Mouse (Mus musculus) adrenal gland, postnatal 4 days (tissue): ENCODE data around the gene Noc3l. TPM values are rescaled to one million over a fixed set of nuclear protein-coding genes. Genes with fewer than 3 reads are reported as not detected.

Experiments used
- DNase-seq, 2 experiments: peaks; one replicate each; pipeline ENCODE4 v3.0.0; 2021 to 2022; ENCODE audit warnings: low spot score in 2 of 2, mixed read lengths in 2 of 2
- long read RNA-seq, 2 experiments: library from polyadenylated mRNA; stranded (forward); transcript quantifications; one replicate each; pipeline ENCODE4 v2.0.0; 2021
- total RNA-seq, 2 experiments: library from RNA; stranded (reverse); gene quantifications; 2 replicates each; pipeline ENCODE4 v1.2.3; 2021

The Noc3l gene
- 10 to 100 TPM; 12.4 to 12.8 TPM for total RNA-seq
- long read RNA-seq, experiment 1, partial matches to known transcripts: 1 of 2 reads
- long read RNA-seq, experiment 1, other reads (novel, unspliced or antisense): 0 of 2 reads
- long read RNA-seq, experiment 2, transcript Noc3l-201 (21 exons, 3,977 nt): major isoform, 7 of 10 reads
- long read RNA-seq, experiment 2, partial matches to known transcripts: 2 of 10 reads
- long read RNA-seq, experiment 2, other reads (novel, unspliced or antisense): 1 of 10 reads

DNA sequence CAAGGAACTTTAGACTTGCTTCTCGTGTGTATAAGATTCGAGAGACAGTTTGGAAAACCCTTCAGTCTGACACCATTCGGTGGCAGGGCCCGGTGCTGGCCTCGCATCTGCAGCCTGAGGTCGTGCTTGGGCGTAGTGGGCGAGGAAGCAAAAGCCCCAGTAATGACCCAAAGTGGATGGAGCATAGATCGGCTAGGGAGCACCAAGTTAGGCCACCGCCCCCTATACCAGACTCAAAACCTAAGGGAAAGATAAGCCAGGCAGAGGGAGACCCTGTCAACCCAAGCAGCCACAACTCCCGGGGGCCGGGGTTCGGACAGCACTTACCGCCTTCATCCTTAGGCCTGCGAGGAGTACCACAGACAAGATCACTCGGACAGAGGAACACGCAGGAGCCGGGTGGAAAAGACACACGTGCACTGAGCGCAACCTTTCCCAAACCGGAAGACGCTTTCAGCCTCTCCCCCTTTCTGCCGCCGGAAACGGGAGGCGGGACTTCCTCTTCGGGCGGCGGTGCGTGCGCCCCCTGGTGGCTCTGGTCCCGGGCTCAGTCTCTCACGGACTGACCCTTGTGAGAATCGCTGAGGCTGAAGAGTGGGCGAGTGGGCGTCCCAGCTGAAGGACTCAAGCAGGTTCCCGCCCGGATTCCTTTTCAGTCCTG lies at the start of gene Noc3l:
Gene Noc3l, minus strand, starts transcription at position 472 of the 661 bp plus-strand sequence.
- DNase-seq: peak; percentile 93 to 95

DNA sequence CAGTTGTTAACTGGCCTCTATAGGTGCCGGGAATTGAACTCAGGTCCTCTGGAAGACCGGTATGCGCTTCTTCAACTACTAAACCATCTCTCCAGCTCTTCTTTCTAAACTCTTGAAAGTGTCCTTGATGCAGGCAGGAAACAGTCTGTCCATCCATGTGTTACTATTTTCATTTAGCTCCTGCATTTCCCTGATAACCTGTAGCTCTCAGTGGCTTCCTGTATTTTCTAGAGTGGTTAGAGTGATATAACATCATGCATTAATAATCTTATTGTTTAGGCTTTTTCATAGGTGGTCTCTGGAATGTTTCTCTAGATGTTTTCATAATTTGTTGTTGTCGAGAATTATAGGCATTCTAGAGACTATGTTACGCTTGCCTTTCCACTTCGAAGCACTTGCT lies 43.5 kb upstream of the Noc3l start:
- DNase-seq: no peak

DNA sequence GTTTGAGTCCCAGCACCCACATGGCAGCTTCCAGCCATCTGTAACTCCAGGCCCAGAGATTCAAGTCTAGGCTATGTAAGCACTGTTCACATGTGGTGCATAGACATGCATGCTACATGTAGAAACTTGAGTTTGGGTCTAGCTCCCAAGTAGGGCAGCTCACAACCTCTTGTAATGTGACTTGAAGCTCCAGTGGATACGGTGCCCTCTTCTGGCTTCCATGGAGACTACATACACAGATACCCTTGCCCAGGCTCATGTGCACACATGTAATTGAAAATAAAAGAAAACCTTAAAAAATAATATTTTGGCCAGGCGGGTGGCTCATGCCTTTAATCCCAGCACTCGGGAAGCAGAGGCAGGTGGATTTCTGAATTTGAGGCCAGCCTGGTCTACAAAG lies 39.2 kb upstream of the Noc3l start:
- no peak for DNase-seq

DNA sequence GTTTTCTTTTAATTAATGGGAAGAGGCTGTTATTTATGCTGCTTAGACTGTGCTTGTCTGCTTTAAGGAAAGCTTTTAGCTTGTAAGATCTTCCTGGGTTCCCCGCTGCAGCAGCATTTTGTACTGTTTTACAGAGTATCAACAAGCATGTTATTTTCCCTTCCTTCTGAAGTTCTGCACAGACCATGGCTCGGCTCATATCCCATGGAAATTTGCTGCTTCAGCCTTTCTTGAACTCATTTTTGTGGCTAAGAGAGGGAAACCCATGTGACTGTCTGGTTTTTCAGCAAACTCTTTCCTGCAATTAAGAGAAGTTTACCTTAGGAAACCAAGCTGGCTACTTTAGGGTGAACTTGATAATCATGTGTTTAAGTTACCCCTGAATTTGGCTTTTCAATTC lies 27.3 kb upstream of the Noc3l start:
- DNase-seq: no peak

DNA sequence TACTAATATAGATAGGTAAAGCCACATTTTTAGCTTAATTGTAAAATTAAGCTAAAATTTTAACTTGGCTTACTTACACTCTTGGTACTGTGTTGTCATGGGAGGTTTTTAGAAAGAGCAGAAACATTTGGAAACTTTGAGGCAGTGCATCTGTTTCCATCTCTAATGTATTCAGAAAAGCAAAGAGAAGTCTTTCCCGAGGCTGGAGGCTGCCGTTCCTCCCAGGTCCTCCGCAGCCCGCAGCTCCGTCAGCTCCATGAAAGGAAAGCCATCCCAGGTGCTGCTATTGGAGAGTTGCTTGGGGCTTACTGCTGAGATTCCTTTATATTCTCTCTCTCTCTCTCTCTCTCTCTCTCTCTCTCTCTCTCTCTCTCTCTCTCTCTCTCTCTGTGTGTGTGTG lies 25.8 kb upstream of the Noc3l start:
- no peak for DNase-seq

DNA sequence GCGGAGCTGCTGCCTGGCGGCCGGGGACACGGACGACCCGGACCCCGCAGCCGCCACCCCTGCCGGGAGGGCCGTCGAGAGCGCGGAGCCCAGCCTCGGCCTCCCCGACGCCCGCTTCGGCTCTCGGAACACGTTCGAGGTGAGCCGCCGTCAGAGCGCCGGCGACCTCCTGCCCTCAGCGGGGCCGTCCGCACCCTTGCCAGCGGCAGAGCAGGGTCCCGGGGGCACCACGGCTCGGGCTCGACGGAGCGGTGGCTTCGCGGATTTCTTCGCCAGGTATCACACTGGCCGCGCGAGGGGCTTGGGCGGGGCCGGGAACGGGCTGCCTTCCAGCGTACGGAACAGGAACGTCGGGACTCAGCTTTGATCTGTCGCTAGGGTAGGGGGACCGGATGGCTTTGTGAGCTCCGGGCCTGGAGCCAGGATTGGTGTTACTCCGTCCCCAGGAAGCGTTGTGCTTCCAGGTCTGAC lies 18.2 kb upstream of the Noc3l start:
- peak; percentile 18 to 25 for DNase-seq

DNA sequence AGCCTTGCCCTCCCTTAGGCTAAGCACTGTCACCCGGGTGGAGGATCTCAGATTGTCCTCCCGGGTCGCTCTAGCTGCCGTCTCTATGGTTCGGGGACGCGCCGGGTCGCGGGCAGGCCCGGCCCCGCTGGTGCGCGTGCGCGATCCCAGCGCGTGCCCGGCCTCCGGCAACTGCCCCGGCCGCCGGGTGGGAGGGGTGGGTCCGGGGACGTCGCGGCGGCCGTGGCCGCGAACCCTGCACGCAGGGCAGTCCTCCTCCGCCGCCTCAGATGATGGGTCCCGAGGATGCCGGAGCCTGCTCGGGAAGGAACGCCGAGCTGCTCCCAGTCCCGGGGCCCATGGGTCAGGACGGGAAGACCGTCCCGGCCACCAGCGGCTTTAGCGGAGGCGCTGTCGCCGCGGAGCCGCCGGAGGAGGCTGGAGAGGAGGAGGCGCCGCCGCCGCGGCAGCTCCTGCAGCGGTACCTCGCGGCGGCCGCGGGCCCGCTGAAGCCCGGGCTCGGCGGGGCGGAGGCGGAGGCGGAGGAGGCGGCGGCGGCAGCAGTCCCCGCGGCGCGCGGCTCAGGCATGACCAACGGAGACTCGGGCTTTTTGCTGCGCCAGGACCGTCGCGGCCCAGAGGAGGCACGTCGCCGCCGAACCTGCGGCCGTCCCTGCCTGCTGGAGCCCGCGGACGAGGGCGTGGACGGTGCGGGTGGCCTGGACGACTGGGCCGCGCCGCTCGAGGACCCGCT lies 17.6 kb upstream of the Noc3l start, which contains the start of gene Tbc1d12:
Gene Tbc1d12, plus strand, starts transcription at position 142 of the 733 bp plus-strand sequence.
- peak; percentile 80 to 92 for DNase-seq

DNA sequence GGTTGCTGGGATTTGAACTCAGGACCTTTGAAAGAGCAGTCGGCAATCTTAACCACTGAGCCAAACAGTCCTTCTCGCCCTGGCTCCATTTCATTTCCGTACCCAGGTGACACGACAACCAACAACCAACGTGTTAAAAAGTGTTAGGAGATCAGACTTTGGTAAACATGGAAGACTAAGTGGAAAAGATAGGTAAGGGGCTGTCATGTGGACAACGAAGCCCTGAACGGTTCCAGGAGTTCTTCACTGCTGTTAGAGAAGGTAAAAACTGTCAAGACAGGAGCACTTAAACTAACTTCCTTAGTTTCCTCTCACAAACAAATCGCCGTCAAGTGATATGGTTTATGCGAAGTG lies 17.0 kb upstream of the Noc3l start:
- no peak for DNase-seq

DNA sequence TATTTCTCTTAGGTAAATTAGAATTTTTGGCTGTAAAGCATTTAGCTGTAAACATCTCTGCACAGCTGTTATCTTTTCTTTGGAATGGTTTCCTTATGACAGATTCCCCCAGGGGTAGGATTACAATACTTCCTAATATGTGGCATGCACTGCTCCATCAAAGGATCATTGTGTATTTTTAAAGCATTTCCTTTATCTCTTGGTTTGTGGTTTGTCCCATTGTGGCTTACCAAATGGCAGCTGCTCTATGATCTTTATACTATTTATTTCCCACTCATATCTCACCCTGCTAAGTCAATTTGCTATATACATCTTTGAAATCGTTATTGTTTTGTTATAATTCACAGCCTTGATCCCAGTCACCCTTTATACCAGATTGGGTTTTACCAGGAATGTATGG lies 14.2 kb upstream of the Noc3l start:
- no peak for DNase-seq

DNA sequence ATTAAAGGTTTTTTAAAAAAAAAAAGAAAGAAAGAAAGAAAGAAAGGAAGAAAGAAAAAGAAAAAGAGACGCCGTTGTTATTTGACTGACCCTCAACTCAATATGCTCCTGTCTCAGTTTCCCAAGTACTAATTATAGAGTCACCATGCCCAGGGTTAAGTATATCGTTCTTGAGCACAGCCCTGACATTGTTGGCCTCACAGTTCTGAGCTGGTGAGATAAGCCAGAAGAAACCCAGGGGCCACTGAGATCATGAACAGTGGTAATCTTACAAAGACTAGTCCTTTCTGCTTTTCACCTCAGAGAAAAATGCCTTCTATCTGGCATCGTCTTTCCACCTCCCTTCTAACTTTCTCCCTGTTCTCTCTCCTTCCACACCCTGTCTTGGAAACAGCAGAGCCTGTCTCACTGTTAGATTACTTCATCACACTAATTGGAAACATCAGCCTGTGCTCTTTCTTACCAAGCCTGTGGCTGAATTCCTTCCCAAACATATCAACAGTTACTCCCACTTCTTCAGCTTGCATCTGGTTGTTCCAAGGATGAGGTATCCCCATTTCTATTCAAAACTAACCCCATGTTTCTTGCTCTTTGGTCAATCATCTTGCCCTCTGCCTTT lies 1.3 kb upstream of the Noc3l start:
- DNase-seq: no peak

DNA sequence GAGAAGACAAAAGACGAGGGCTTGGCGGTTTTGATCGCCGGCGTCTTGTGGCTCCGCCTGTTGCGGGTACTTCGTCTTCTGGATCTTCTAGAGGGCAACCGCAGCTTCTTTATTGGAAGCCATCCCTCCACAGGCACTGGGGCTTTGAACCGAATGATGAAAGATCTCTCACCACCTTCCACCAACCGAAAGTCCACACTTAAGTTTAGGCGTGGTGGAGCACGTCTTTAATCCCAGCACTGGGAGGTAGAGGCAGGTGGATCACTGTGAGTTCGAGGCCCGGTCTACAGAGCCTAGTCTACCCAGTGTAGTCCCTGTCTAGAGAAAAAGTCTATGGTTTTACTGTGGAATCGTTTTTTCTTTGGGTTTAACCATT lies 378 bp upstream of the Noc3l start:
- no peak for DNase-seq

DNA sequence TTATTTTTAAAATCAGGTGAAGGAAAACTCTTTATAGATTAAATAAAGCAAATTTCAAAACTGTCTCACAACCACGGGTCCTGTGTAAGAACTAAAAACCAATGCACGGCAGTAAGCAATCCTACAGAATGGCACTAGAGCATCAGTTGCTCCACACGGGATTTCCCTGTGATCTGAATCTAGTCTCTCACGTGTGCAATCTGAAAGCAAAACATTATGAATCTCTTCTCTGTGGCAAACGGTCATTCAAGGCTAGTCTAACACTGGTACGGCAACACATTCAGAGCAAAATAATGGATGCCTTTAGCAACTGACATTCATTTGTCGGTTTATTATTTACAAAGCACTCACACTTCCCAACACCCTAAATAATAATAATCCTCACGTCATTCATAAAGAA lies 846 bp downstream of the Noc3l start:
- no peak for DNase-seq

DNA sequence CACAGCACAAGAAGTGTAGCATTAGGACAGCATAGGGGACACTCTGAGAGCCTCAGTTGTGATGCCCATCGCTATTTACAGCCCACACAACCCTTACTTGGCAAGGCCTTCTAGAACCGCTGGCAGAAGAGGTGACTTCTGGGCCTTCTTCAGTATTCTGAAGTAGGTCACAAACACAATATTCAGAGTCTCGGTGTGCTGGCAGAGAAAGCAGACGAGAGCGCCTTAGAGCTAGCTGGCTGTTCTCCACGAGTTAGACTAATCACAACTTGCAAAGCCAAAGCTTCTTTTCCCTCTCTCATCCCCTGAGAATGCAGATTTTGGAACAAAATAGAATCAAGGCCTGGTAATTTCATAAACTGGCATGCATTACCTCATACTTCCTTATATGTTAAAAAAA lies 20.2 kb downstream of the Noc3l start:
- DNase-seq: no peak

DNA sequence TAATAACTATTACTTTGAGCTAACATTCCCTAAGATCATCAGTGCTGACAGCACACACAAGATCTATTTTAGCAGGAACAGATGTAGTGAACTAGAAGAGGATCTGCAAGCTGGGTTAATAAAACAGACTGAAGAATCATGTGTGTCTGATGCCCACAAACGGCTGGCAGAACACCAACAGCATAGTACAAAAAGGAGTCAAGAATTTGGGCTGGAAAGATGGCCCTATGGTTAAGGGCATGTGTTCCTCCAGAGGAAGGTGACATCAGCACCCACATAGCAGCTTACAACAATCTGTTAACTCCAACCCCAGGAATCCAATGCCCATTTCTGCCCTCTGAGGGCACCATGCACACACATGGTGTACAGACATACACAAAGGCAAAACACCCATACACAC lies 20.7 kb downstream of the Noc3l start:
- DNase-seq: no peak

DNA sequence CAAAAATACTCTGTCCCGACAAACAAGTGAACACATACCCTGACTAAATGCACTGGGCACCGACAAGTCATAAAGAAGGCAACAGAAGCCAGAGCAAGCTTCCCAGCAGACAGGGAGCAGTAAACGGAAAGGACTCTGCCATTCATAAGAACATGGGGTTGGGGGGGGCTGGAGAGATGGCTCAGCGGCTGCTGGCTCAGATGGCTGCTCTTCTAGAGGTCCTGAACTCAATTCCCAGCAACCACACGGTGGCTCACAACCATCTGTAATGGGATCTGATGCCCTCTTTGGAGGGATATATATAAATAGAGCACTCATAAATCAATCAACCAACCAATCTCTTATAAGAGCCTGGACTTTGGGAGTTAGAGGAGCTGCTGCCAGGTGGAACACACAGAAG lies 22.5 kb downstream of the Noc3l start:
- no peak for DNase-seq

DNA sequence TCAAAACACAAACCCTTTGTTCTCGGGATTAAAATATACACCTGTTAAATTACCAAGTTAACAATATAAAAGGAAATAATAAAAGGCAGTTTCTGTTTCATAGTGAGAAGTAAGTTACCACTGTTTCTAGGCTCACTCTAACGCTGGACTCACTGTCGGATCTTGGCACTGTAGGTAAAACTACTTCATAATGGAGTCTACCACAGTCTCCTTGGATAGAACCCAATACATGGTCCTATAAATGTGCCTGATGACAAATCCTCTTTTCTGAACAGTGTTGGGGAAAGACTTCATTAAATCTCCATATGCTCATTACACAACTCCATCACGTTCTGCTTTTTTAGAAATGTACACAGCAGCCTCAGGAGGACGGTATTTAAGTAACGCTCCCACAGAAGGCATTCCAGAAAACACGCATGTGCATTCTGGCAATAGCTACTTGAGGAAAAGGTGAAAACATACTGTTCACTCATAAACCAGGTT lies 25.4 kb downstream of the Noc3l start:
- no peak for DNase-seq

DNA sequence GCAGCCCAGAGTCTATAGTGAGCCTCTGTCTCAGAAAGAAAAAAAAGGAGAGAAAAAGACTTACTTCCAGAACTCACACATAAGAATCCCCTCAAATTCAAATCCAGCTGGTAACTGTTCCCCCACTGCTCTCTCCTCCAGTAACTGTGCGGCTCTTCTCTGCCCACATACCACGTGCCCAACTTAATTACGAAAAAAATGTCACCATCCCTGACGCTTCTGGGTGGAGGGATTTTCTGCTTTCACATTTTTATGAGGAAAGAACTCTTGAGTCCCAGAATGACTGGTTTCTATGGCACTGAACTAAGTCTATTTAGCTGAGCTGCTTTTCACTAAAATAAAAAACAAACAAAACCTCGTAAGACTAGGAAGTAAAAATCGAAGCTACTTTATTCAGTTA lies 31.3 kb downstream of the Noc3l start:
- DNase-seq: no peak

DNA sequence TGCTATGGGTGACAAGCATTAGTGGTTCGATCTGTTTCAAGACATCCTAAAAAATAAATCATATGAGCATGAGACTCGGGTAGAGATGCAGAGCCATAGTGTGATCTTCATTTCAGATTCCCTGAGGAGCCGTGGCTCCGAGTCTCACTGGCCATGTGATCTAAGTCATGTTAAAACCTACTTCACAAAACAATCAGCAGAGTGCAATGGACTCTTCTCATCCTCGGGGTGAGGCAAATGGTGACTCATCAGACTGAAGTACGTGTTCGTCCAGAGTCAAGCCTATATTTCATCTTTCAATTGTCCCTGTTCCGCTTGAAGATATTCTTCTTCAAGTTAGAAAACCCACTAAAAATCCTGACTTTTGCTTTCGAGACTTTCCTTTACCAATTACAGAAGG lies 35.5 kb downstream of the Noc3l start:
- no peak for DNase-seq

DNA sequence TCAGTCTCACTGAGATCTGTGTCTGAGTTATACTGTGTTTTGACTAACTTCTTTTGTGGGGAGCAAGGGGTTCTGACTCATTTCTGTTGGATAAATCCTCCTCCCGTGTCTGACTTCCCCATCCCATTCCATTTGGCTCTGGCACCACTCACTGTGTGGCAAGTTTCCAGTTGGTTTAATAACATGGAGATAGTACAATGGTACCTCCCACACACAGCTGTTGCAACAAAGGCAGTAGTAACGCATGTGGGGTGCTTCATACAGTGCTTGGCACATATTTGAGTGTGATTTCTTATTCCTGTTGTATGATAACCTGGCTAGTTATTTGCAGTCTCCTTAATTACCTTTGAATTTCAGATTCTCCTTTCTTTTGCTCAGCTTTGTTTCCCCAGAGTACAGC lies 40.2 kb downstream of the Noc3l start:
- no peak for DNase-seq

DNA sequence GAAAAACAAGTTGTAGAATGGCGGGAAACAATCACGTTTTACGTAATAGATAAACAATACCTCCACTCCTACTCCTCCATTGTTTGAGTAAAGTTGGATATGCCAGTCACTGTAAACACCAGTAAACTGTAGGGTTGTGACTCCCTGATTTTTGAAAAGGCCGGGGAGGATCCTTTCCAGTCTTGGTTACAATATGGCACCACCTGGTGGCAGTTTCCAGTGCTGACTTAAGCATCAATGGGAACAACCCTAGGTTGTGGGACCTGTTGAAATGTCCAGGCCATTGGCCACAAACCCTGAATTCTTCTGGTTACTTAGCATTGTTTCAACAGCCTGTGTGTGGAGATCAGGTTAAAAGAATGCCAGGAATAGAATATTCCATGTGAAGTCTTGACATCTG lies 43.5 kb downstream of the Noc3l start:
- DNase-seq: peak in 1 of 2 experiments; percentile 28

DNA sequence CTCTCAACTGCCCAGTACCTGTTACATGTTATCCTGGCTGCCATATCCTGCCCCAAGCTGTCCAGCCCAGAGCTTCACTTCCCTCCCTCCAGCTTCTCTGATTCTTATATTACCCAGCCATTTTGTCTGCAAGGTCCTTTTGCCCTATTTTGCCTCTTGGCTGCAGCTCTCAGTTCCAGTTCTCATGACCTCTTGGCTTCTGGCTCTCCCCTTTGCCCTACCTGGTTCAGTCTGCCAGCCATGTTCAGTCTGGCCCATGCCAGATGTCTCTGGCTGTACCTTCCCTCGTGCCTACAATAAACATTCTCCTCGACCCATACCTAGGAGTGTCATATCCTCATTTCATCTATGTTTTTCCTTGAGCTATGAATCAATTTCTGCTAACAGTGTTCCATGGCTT lies 52.7 kb downstream of the Noc3l start:
- DNase-seq: no peak

DNA sequence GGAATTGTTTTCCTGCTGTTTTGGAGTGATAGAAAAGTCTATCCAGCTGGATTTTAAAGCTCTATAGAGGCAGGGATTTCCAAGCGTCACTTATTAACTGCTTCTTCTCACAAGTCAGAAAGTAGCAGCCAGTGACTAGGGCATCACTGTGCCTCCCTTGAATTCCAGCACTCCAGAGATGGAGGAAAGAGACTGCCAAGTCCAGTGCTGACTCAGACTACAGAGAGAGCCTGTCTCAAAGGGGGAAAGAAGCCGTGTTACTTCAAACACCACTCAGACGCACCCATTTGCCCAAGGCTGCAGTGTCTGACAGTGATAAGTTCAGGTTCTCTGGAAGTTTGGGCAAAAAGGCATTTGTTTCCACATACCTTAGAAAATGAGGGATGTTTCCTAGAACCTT lies 58.6 kb downstream of the Noc3l start:
- no peak for DNase-seq
